Mouse (Mus musculus) intestine, postnatal 0 days (tissue): Measurements from ENCODE around the gene Zfp277. TPM values are rescaled to one million over a fixed set of nuclear protein-coding genes. Genes with fewer than 3 reads are reported as not detected.

ENCODE experiments used
- ATAC-seq: fragments of 200-750 bp; cut with Nextera tagmentation; 2 replicates; pipeline ENCODE4 v1.8.0; 2017; ENCODE audit warnings: mild to moderate bottlenecking, moderate TSS enrichment, moderate library complexity
- H3K27ac ChIP-seq: fragments of 300-500 bp; sonication (generic); 2 replicates; pipeline ENCODE4 v1.5.1; 2014; ENCODE audit warnings: mild to moderate bottlenecking, low read depth, low read length, moderate library complexity
- H3K27me3 ChIP-seq: fragments of 300-500 bp; sonication (generic); replicated peaks from 2 replicates; pipeline ENCODE4 v1.6.1; 2014; ENCODE audit warnings: low read length, mixed read lengths; ENCODE audit not compliant: control insufficient read depth, insufficient read depth
- H3K36me3 ChIP-seq: fragments of 300-500 bp; sonication (generic); 2 replicates; pipeline ENCODE4 v1.6.1; 2014; ENCODE audit warnings: mild to moderate bottlenecking, moderate library complexity; ENCODE audit not compliant: control insufficient read depth, insufficient read depth
- H3K4me1 ChIP-seq: fragments of 300-500 bp; sonication (generic); replicated peaks from 2 replicates; pipeline ENCODE4 v1.6.1; 2014; ENCODE audit warnings: antibody characterized with exemption, low read length, mixed read lengths; ENCODE audit not compliant: control insufficient read depth, insufficient read depth
- H3K4me2 ChIP-seq: fragments of 300-500 bp; sonication (generic); replicated peaks from 2 replicates; pipeline ENCODE4 v1.6.1; 2014; ENCODE audit warnings: low read depth, mild to moderate bottlenecking, moderate library complexity
- H3K4me3 ChIP-seq: fragments of 300-500 bp; sonication (generic); 2 replicates; pipeline ENCODE4 v1.5.1; 2014; ENCODE audit warnings: low read depth, low read length
- H3K9ac ChIP-seq: fragments of 300-500 bp; sonication (generic); 2 replicates; pipeline ENCODE4 v1.6.1; 2014; ENCODE audit warnings: mild to moderate bottlenecking, low read depth, low read length
- H3K9me3 ChIP-seq: fragments of 300-500 bp; sonication (generic); 2 replicates; pipeline ENCODE4 v1.6.1; 2016; ENCODE audit warnings: mixed run types; ENCODE audit not compliant: control insufficient read depth
- CTCF ChIP-seq: sonication (generic); IDR thresholded peaks from 2 replicates; pipeline ENCODE4 v1.5.1; 2016; ENCODE audit warnings: low read depth, mild to moderate bottlenecking, control low read depth, antibody characterized with exemption, moderate library complexity
- WGBS: fragments of 180-500 bp; shearing (Covaris S2); extraction: QIAGEN DNeasy Blood & Tissue Kit; methylation state at CpG from one replicate; pipeline ENCODE4 v1.1.7; 2014; 5-methylcytosine and 5-hydroxymethylcytosine counted together
- polyA plus RNA-seq: library from polyadenylated mRNA; unstranded; fragments of >200 nt; fragmentation: Nextera tagmentation; extraction: Ambion mirVana; gene quantifications from 2 replicates; pipeline ENCODE4 v1.2.1, GENCODE M21; 2015

Gene Zfp277
- polyA plus RNA-seq, 1 experiment from 2014 or later = 19.9 TPM

- H3K36me3 ChIP-seq = no peaks in the 10 kb centered on the region
- ATAC-seq = no peak
- no peak for TF ChIP-seq CTCF
- H3K4me2 ChIP-seq = no peak overlapping the region
- H3K9me3 ChIP-seq = no peaks in the 10 kb centered on the region
- H3K4me1 ChIP-seq = no peaks in the 10 kb centered on the region
- H3K9ac ChIP-seq = no peak overlapping the region
- H3K27ac ChIP-seq = no peak overlapping the region
- 78% methylated on average over 6 of the region's 6 CpGs for WGBS
- H3K27me3 ChIP-seq = no peaks in the 10 kb centered on the region
- H3K4me3 ChIP-seq = no peak overlapping the region
These were observed 14.1 kb upstream of the Zfp277 start for GRCm38 (mm10) chr12:40459673-40460265.

GRCm38 (mm10) chr12:40458977-40459376, 13.3 kb upstream of the Zfp277 start:
- WGBS = 34% methylated on average over 3 of the region's 3 CpGs
- Histone ChIP-seq H3K27ac (no peak overlapping the region), H3K9me3 (no peaks in the 10 kb centered on the region), H3K4me3 (no peak overlapping the region), H3K27me3 (no peaks in the 10 kb centered on the region), H3K4me2 (no peak overlapping the region), H3K9ac (no peak overlapping the region), H3K36me3 (no peaks in the 10 kb centered on the region), H3K4me1 (no peaks in the 10 kb centered on the region)
- no peak for TF ChIP-seq CTCF
- ATAC-seq = peak; percentile 65; the same call in 1 of the 2 replicates

- Histone ChIP-seq H3K36me3 (no peaks in the 10 kb centered on the region), H3K9me3 (no peaks in the 10 kb centered on the region), H3K4me1 (no peaks in the 10 kb centered on the region), H3K9ac (no peak overlapping the region), H3K27me3 (no peaks in the 10 kb centered on the region), H3K27ac (no peak overlapping the region), H3K4me2 (no peak overlapping the region), H3K4me3 (no peak overlapping the region)
- no peak for ATAC-seq
- TF ChIP-seq CTCF = no peak
- 84% methylated on average over 2 of the region's 2 CpGs for WGBS
These were observed 10.8 kb upstream of the Zfp277 start for GRCm38 (mm10) chr12:40456517-40456916.

GRCm38 (mm10) chr12:40449119-40449795, 3.6 kb upstream of the Zfp277 start:
- TF ChIP-seq CTCF = no peak
- Histone ChIP-seq H3K9me3 (no peaks in the 10 kb centered on the region), H3K4me2 (no peak overlapping the region), H3K9ac (no peak overlapping the region), H3K36me3 (no peaks in the 10 kb centered on the region), H3K27ac (no peak overlapping the region), H3K4me3 (no peak overlapping the region), H3K4me1 (no peaks in the 10 kb centered on the region), H3K27me3 (no peaks in the 10 kb centered on the region)
- ATAC-seq = no peak
- 84% methylated on average over 9 of the region's 9 CpGs for WGBS

- H3K27ac ChIP-seq = no peak overlapping the region
- H3K9me3 ChIP-seq = no peaks in the 10 kb centered on the region
- ATAC-seq = no peak
- no peaks in the 10 kb centered on the region for H3K4me1 ChIP-seq
- no peaks in the 10 kb centered on the region for H3K36me3 ChIP-seq
- no peak overlapping the region for H3K9ac ChIP-seq
- no peak for TF ChIP-seq CTCF
- peak overlapping the region; percentile 98 for H3K4me3 ChIP-seq
- WGBS = 28% methylated on average over 10 of the region's 10 CpGs
- peak overlapping the region; percentile 94 for H3K4me2 ChIP-seq
- H3K27me3 ChIP-seq = no peaks in the 10 kb centered on the region
These were observed 2.1 kb upstream of the Zfp277 start for GRCm38 (mm10) chr12:40447561-40448355.
